Mouse (Mus musculus) liver, embryonic 16.5 days (tissue): ENCODE measurements around the gene Klhl20. TPM values are rescaled to one million over a fixed set of nuclear protein-coding genes. Genes with fewer than 3 reads are reported as not detected.

Source experiments
- ATAC-seq: fragments of 200-750 bp; cut with Nextera tagmentation; 2 replicates; pipeline ENCODE4 v1.8.0; 2017; ENCODE audit warnings: low read depth, mild to moderate bottlenecking, moderate number of reproducible peaks, moderate library complexity
- H3K27ac ChIP-seq: fragments of 300-500 bp; sonication (generic); 2 replicates; pipeline ENCODE4 v1.5.1; 2014; ENCODE audit warnings: mild to moderate bottlenecking, low read length
- H3K27me3 ChIP-seq: fragments of 300-500 bp; sonication (generic); 2 replicates; pipeline ENCODE4 v1.6.1; 2014; ENCODE audit warnings: low read depth, low read length, mixed read lengths; ENCODE audit not compliant: control insufficient read depth, insufficient read depth
- H3K36me3 ChIP-seq: fragments of 300-500 bp; sonication (generic); 2 replicates; pipeline ENCODE4 v1.6.1; 2014; ENCODE audit warnings: mild to moderate bottlenecking; ENCODE audit not compliant: control insufficient read depth, insufficient read depth
- H3K4me1 ChIP-seq: fragments of 300-500 bp; sonication (generic); 2 replicates; pipeline ENCODE4 v1.6.1; 2014; ENCODE audit warnings: low read depth, low read length, mixed read lengths; ENCODE audit not compliant: control insufficient read depth
- H3K4me2 ChIP-seq: fragments of 300-500 bp; sonication (generic); 2 replicates; pipeline ENCODE4 v1.6.1; 2014; ENCODE audit warnings: low read depth, low read length, mixed read lengths
- H3K4me3 ChIP-seq: fragments of 300-500 bp; sonication (generic); 2 replicates; pipeline ENCODE4 v1.5.1; 2014; ENCODE audit warnings: low read depth, mild to moderate bottlenecking, low read length
- H3K9ac ChIP-seq: fragments of 300-500 bp; sonication (generic); 2 replicates; pipeline ENCODE4 v1.6.1; 2014; ENCODE audit warnings: low read depth, low read length
- H3K9me3 ChIP-seq: fragments of 300-500 bp; sonication (generic); replicated peaks from 2 replicates; pipeline ENCODE4 v1.6.1; 2016; ENCODE audit warnings: low read length; ENCODE audit not compliant: control insufficient read depth
- WGBS: fragments of 180-500 bp; shearing (Covaris S2); extraction: QIAGEN DNeasy Blood & Tissue Kit; methylation state at CpG from one replicate; pipeline ENCODE4 v1.1.7; 2014; ENCODE audit not compliant: insufficient replicate concordance; 5-methylcytosine and 5-hydroxymethylcytosine counted together
- polyA plus RNA-seq: library from polyadenylated mRNA; unstranded; fragments of >200 nt; fragmentation: Nextera tagmentation; extraction: Ambion mirVana; gene quantifications from 2 replicates; pipeline ENCODE4 v1.2.1, GENCODE M21; 2015

Klhl20 gene
- polyA plus RNA-seq, 1 experiment from 2014 or later: 5.6 TPM

- 84% methylated on average over 7 of the region's 7 CpGs for WGBS
- Histone ChIP-seq H3K4me2 (no peak overlapping the region), H3K4me1 (peaks cover 8% of the 10 kb centered on the region), H3K27me3 (no peaks in the 10 kb centered on the region), H3K36me3 (peaks cover 32% of the 10 kb centered on the region), H3K9me3 (no peaks in the 10 kb centered on the region), H3K9ac (no peak overlapping the region), H3K4me3 (no peak overlapping the region), H3K27ac (no peak overlapping the region; the same call in 1 of the 2 replicates)
- ATAC-seq: no peak
Measured at GRCm38 (mm10) chr1:161041261-161042020, 89.9 kb downstream of the Klhl20 start.

- Histone ChIP-seq H3K9ac (no peak overlapping the region), H3K4me1 (peaks cover 8% of the 10 kb centered on the region), H3K4me2 (no peak overlapping the region), H3K27ac (peak overlapping the region; percentile 23; the same call in 1 of the 2 replicates), H3K36me3 (peaks cover 36% of the 10 kb centered on the region), H3K27me3 (no peaks in the 10 kb centered on the region), H3K4me3 (no peak overlapping the region), H3K9me3 (no peaks in the 10 kb centered on the region)
- ATAC-seq: no peak
Measured at GRCm38 (mm10) chr1:161040855-161041254, 90.5 kb downstream of the Klhl20 start.

GRCm38 (mm10) chr1:161040426-161040770 is 90.9 kb downstream of the Klhl20 start:
- Histone ChIP-seq H3K9me3 (no peaks in the 10 kb centered on the region), H3K9ac (no peak overlapping the region), H3K27ac (peak overlapping the region; percentile 23), H3K4me1 (peaks cover 8% of the 10 kb centered on the region), H3K4me3 (no peak overlapping the region), H3K36me3 (peaks cover 36% of the 10 kb centered on the region), H3K27me3 (no peaks in the 10 kb centered on the region), H3K4me2 (no peak overlapping the region)
- ATAC-seq: no peak
- 62% methylated on average over 1 of the region's 1 CpGs for WGBS

GRCm38 (mm10) chr1:161039741-161040425 is 91.4 kb downstream of the Klhl20 start:
- H3K4me1 ChIP-seq: peaks cover 8% of the 10 kb centered on the region
- no peak overlapping the region for H3K4me2 ChIP-seq
- peaks cover 34% of the 10 kb centered on the region for H3K36me3 ChIP-seq
- no peak overlapping the region for H3K9ac ChIP-seq
- no peaks in the 10 kb centered on the region for H3K27me3 ChIP-seq
- no peak overlapping the region for H3K4me3 ChIP-seq
- ATAC-seq: peak; percentile 12
- no peaks in the 10 kb centered on the region for H3K9me3 ChIP-seq
- peak overlapping the region; percentile 23 for H3K27ac ChIP-seq
- WGBS: 12% methylated on average over 3 of the region's 3 CpGs

- peaks cover 34% of the 10 kb centered on the region for H3K36me3 ChIP-seq
- no peaks in the 10 kb centered on the region for H3K9me3 ChIP-seq
- H3K27ac ChIP-seq: peak overlapping the region; percentile 18; the same call in 1 of the 2 replicates
- WGBS: 18% methylated on average over 3 of the region's 3 CpGs
- no peak for ATAC-seq
- no peak overlapping the region for H3K4me3 ChIP-seq
- H3K4me2 ChIP-seq: no peak overlapping the region
- peaks cover 9% of the 10 kb centered on the region for H3K4me1 ChIP-seq
- no peak overlapping the region for H3K9ac ChIP-seq
- no peaks in the 10 kb centered on the region for H3K27me3 ChIP-seq
Measured at GRCm38 (mm10) chr1:161038968-161039721, 92.2 kb downstream of the Klhl20 start.

Other genes starting within 250 kb of the Klhl20 start
- 3.4 TPM in 2 replicates for gene Rc3h1, start 225.1 kb downstream of the Klhl20 start, polyA plus RNA-seq
- 1,260 and 1,401 TPM in 2 replicates for gene Serpinc1, start 152.9 kb downstream of the Klhl20 start, polyA plus RNA-seq
- 1.8 and 1.9 TPM in 2 replicates for gene Zbtb37, start 96.7 kb downstream of the Klhl20 start, polyA plus RNA-seq
- gene Dars2, start 60.9 kb downstream of the Klhl20 start, polyA plus RNA-seq: 25.6 and 26.5 TPM in 2 replicates
- 37.1 and 38.6 TPM in 2 replicates for gene Cenpl, start 60.8 kb downstream of the Klhl20 start, polyA plus RNA-seq
- gene Ankrd45, start 11.2 kb upstream of the Klhl20 start, polyA plus RNA-seq: not detected in 2 replicates
- gene Tex50, start 27.8 kb upstream of the Klhl20 start, polyA plus RNA-seq: not detected in 2 replicates
- gene Prdx6, start 119.7 kb upstream of the Klhl20 start, polyA plus RNA-seq: 383 and 398 TPM in 2 replicates